Mouse (Mus musculus) limb, embryonic 15.5 days (tissue): ENCODE measurements around the gene Fgf10. TPM values are rescaled to one million over a fixed set of nuclear protein-coding genes. Genes with fewer than 3 reads are reported as not detected.

ENCODE experiments used
- ATAC-seq: fragments of 200-750 bp; cut with Nextera tagmentation; 2 replicates; pipeline ENCODE4 v1.8.0; 2017; ENCODE audit warnings: low read depth, moderate TSS enrichment; ENCODE audit not compliant: insufficient number of reproducible peaks, low FRiP score, low TSS enrichment
- H3K27ac ChIP-seq: fragments of 300-500 bp; sonication (generic); 2 replicates; pipeline ENCODE4 v1.5.1; 2015; ENCODE audit warnings: moderate library complexity, mild to moderate bottlenecking, inconsistent platforms
- H3K27me3 ChIP-seq: fragments of 300-500 bp; sonication (generic); 2 replicates; pipeline ENCODE4 v1.6.1; 2015; ENCODE audit warnings: inconsistent platforms
- H3K36me3 ChIP-seq: fragments of 300-500 bp; sonication (generic); 2 replicates; pipeline ENCODE4 v1.6.1; 2015; ENCODE audit warnings: inconsistent platforms
- H3K4me1 ChIP-seq: fragments of 300-500 bp; sonication (generic); 2 replicates; pipeline ENCODE4 v1.6.1; 2015; ENCODE audit warnings: inconsistent platforms
- H3K4me2 ChIP-seq: fragments of 300-500 bp; sonication (generic); 2 replicates; pipeline ENCODE4 v1.6.1; 2015; ENCODE audit warnings: mild to moderate bottlenecking, inconsistent platforms
- H3K4me3 ChIP-seq: fragments of 300-500 bp; sonication (generic); 2 replicates; pipeline ENCODE4 v1.5.1; 2015; ENCODE audit warnings: mild to moderate bottlenecking, inconsistent platforms
- H3K9ac ChIP-seq: fragments of 300-500 bp; sonication (generic); 2 replicates; pipeline ENCODE4 v1.6.1; 2015; ENCODE audit warnings: inconsistent platforms
- H3K9me3 ChIP-seq: fragments of 300-500 bp; sonication (generic); 2 replicates; pipeline ENCODE4 v1.6.1; 2016; ENCODE audit warnings: inconsistent platforms
- WGBS: fragments of 180-500 bp; shearing (Covaris S2); methylation state at CpG from one replicate; pipeline ENCODE4 v1.1.7; 2015; 5-methylcytosine and 5-hydroxymethylcytosine counted together
- polyA plus RNA-seq: library from polyadenylated mRNA; unstranded; fragments of >200 nt; fragmentation: Nextera tagmentation; extraction: Ambion mirVana; gene quantifications from 2 replicates; pipeline ENCODE4 v1.2.1, GENCODE M21; 2015

Fgf10 gene
- polyA plus RNA-seq, 1 experiment from 2014 or later, result 10.7 TPM

DNA sequence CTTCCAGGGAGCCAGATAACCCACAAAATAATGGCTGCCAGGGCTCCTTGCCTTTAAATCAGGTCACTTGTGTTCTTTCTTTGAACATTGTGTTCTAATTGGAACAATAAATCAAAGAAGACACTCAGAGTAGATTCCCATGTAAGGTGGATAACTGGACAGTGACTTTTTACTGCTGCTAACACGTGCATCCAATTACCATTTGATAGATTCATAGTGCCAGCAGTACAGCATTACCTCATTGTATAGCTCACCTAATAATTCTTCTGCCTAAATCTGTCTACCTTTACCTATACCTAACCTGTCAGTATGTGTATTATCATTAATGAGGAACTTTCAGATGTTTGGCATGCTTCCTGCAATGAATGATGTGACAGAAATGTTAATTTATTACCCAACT lies 52.1 kb downstream of the Fgf10 start:
- no peak overlapping the region for H3K4me3 ChIP-seq
- no peaks in the 10 kb centered on the region for H3K4me1 ChIP-seq
- ATAC-seq, result no peak
- H3K9ac ChIP-seq, result no peak overlapping the region
- H3K9me3 ChIP-seq, result no peaks in the 10 kb centered on the region
- no peaks in the 10 kb centered on the region for H3K36me3 ChIP-seq
- 12% methylated on average over 1 of the region's 1 CpGs for WGBS
- H3K4me2 ChIP-seq, result no peak overlapping the region
- no peak overlapping the region for H3K27ac ChIP-seq
- H3K27me3 ChIP-seq, result no peaks in the 10 kb centered on the region

DNA sequence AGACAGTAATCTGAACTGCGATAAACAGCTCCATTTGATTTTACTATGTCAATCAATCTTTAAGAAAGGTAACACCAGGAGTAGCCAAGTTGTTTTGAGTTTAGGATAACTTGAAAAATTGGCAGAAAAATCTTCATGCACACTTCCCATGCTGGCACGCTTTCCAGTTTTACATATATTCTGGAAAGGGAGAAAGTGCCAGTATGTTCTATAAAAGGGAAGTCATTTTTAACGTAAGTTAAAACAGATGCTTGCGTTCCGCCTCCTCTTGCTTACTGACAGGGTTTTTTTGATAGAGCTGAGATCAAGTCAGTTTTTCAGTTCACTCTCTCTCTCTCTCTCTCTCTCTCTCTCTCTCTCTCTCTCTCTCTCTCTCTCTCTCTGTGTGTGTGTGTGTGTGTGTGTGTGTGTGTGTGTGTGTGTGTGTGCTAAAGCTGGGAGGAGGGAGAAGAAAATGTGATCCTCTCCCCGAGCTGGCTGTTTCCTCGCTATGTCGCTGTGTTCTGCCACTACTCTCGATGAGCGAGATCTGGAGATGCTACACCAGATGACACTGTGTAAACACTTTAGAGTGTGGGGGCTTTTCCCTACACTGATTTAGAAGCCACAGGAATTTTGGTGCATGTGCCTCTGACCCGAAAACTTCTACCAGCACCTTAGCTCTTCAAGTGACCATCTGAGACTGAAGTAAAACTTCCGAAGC lies 62.4 kb downstream of the Fgf10 start:
- no peak overlapping the region for H3K9ac ChIP-seq
- no peaks in the 10 kb centered on the region for H3K27me3 ChIP-seq
- H3K27ac ChIP-seq, result peak overlapping the region; percentile 72
- WGBS, result 21% methylated on average over 12 of the region's 12 CpGs
- H3K4me3 ChIP-seq, result peak overlapping the region; percentile 24
- H3K4me1 ChIP-seq, result no peaks in the 10 kb centered on the region
- no peaks in the 10 kb centered on the region for H3K9me3 ChIP-seq
- 0 out of 2 replicates have a peak, but pooled peaks have one; percentile 24 for ATAC-seq
- peak overlapping the region; percentile 37 for H3K4me2 ChIP-seq
- no peaks in the 10 kb centered on the region for H3K36me3 ChIP-seq

GRCm38 (mm10) chr13:118739854-118740411 lies 70.3 kb downstream of the Fgf10 start:
- no peak overlapping the region for H3K27ac ChIP-seq
- H3K4me3 ChIP-seq, result no peak overlapping the region
- no peak for ATAC-seq
- H3K36me3 ChIP-seq, result no peaks in the 10 kb centered on the region
- H3K4me2 ChIP-seq, result no peak overlapping the region
- no peaks in the 10 kb centered on the region for H3K9me3 ChIP-seq
- WGBS, result 79% methylated on average over 2 of the region's 2 CpGs
- H3K9ac ChIP-seq, result no peak overlapping the region
- H3K4me1 ChIP-seq, result no peaks in the 10 kb centered on the region
- no peaks in the 10 kb centered on the region for H3K27me3 ChIP-seq

DNA sequence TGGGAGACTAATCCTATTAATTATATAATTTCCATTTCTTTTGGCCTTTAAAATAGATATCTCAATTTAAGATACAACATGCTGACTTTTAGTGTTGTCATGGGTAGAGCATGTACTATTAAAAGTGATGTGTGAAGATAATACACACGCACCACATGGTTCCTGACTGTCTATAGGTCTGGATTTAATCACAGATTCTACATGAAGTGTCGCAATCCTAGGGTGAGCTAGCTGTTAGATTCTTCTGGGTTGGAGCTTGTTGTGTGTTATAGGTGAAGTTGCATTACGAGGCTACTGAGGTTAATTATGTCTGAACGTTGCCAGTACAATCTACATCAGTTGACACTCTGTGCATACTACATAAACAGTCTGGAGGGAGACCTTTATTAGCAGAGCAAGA lies 73.2 kb downstream of the Fgf10 start:
- no peak overlapping the region for H3K9ac ChIP-seq
- H3K4me2 ChIP-seq, result no peak overlapping the region
- no peak overlapping the region for H3K4me3 ChIP-seq
- H3K27ac ChIP-seq, result no peak overlapping the region
- no peak for ATAC-seq
- H3K27me3 ChIP-seq, result no peaks in the 10 kb centered on the region
- H3K36me3 ChIP-seq, result no peaks in the 10 kb centered on the region
- WGBS, result 52% methylated on average over 4 of the region's 4 CpGs
- no peaks in the 10 kb centered on the region for H3K9me3 ChIP-seq
- H3K4me1 ChIP-seq, result no peaks in the 10 kb centered on the region

- no peak overlapping the region for H3K4me3 ChIP-seq
- H3K4me1 ChIP-seq, result no peaks in the 10 kb centered on the region
- no peak overlapping the region for H3K9ac ChIP-seq
- no peaks in the 10 kb centered on the region for H3K36me3 ChIP-seq
- no peak overlapping the region for H3K27ac ChIP-seq
- H3K4me2 ChIP-seq, result no peak overlapping the region
- ATAC-seq, result no peak
- WGBS, result 78% methylated on average over 7 of the region's 7 CpGs
- H3K9me3 ChIP-seq, result no peaks in the 10 kb centered on the region
- H3K27me3 ChIP-seq, result no peaks in the 10 kb centered on the region
Measured at GRCm38 (mm10) chr13:118744806-118745205, 75.2 kb downstream of the Fgf10 start.

GRCm38 (mm10) chr13:118746427-118746826 lies 76.8 kb downstream of the Fgf10 start:
- Histone ChIP-seq H3K4me3 (no peak overlapping the region), H3K9ac (no peak overlapping the region), H3K36me3 (no peaks in the 10 kb centered on the region), H3K4me2 (no peak overlapping the region), H3K4me1 (no peaks in the 10 kb centered on the region), H3K27ac (no peak overlapping the region), H3K27me3 (no peaks in the 10 kb centered on the region), H3K9me3 (no peaks in the 10 kb centered on the region)
- ATAC-seq, result no peak
- WGBS, result 29% methylated on average over 4 of the region's 4 CpGs

GRCm38 (mm10) chr13:118754024-118754423 lies 84.4 kb downstream of the Fgf10 start:
- Histone ChIP-seq H3K4me3 (no peak overlapping the region), H3K27me3 (no peaks in the 10 kb centered on the region), H3K36me3 (no peaks in the 10 kb centered on the region), H3K4me1 (no peaks in the 10 kb centered on the region), H3K9me3 (no peaks in the 10 kb centered on the region), H3K9ac (no peak overlapping the region), H3K4me2 (no peak overlapping the region), H3K27ac (no peak overlapping the region)
- 39% methylated on average over 4 of the region's 4 CpGs for WGBS
- ATAC-seq, result no peak

DNA sequence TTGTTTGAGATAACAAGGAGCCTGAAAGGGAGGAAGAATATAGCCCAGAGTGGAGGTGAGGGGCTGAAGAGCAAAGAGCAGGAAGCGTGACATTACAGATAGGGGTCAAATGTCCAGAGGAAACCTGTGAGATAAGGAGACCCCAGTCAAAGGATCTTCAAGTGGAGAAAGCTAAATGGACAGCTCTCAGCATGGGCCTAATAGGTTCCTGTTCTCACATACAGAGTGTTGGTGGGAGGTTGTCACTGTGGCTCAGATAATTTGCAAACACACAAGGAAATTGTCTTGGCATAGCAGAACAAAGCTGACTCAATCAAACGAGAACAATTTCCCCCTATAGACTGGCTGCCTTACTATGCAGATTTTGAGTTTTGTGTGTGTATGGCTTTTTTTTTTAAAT lies 89.4 kb downstream of the Fgf10 start:
- ATAC-seq, result no peak

DNA sequence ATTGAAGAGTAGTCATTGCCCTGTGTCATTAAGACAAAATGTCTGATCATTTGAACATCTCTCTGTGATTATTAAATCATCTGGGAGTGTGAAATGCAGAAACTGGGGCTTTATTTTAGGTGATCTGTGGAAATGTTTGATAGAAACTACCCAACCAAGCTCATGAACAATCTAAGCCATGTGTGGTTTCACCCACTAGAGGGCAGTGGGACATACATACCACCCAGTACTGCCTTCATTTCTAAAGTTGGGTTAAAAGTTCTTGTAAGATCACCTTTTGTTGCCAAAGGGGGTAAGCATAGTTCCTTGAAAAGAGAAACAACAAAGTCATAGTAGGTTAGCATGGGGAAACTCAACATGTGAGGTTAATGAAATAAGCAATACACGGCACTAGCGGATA lies 93.4 kb downstream of the Fgf10 start:
- no peaks in the 10 kb centered on the region for H3K27me3 ChIP-seq
- no peak overlapping the region for H3K9ac ChIP-seq
- no peak overlapping the region for H3K4me3 ChIP-seq
- WGBS, result 70% methylated on average over 2 of the region's 2 CpGs
- no peak overlapping the region for H3K4me2 ChIP-seq
- no peak overlapping the region for H3K27ac ChIP-seq
- ATAC-seq, result no peak
- H3K36me3 ChIP-seq, result no peaks in the 10 kb centered on the region
- no peaks in the 10 kb centered on the region for H3K4me1 ChIP-seq
- H3K9me3 ChIP-seq, result no peaks in the 10 kb centered on the region

More for the DNA sequence above, 89.4 kb downstream of the Fgf10 start:
- H3K27me3 ChIP-seq, result no peaks in the 10 kb centered on the region
- H3K36me3 ChIP-seq, result no peaks in the 10 kb centered on the region
- no peaks in the 10 kb centered on the region for H3K4me1 ChIP-seq
- H3K27ac ChIP-seq, result no peak overlapping the region
- no peak overlapping the region for H3K9ac ChIP-seq
- no peak overlapping the region for H3K4me2 ChIP-seq
- no peaks in the 10 kb centered on the region for H3K9me3 ChIP-seq
- 54% methylated on average over 2 of the region's 2 CpGs for WGBS
- H3K4me3 ChIP-seq, result no peak overlapping the region

- no peaks in the 10 kb centered on the region for H3K4me1 ChIP-seq
- no peak overlapping the region for H3K4me3 ChIP-seq
- H3K9me3 ChIP-seq, result no peaks in the 10 kb centered on the region
- H3K9ac ChIP-seq, result no peak overlapping the region
- no peaks in the 10 kb centered on the region for H3K27me3 ChIP-seq
- H3K36me3 ChIP-seq, result no peaks in the 10 kb centered on the region
- no peak overlapping the region for H3K27ac ChIP-seq
- H3K4me2 ChIP-seq, result no peak overlapping the region
- ATAC-seq, result no peak
Measured at GRCm38 (mm10) chr13:118772188-118772587, 102.6 kb downstream of the Fgf10 start.

DNA sequence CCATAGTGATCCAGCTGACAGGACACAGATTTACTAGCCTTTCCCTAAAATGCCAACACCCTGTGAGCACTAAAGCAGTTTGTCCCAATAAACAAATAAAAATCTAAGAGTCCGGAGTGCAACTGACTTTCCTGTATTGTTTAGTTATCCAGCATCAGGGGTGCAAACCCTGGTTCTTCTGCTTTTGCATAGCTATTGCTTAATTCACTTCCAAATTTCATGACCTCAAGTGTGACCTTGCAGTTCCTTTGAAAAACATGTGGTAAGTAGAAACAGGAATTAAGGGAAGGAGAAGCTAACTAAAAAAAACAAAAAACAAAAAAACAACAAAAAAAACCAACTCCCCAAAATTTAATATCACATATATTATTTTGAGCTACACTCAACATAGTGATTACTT lies 105.6 kb downstream of the Fgf10 start:
- no peaks in the 10 kb centered on the region for H3K27me3 ChIP-seq
- no peak for ATAC-seq
- H3K4me3 ChIP-seq, result no peak overlapping the region
- 52% methylated on average over 1 of the region's 1 CpGs for WGBS
- no peaks in the 10 kb centered on the region for H3K36me3 ChIP-seq
- no peaks in the 10 kb centered on the region for H3K9me3 ChIP-seq
- no peak overlapping the region for H3K9ac ChIP-seq
- no peaks in the 10 kb centered on the region for H3K4me1 ChIP-seq
- H3K27ac ChIP-seq, result no peak overlapping the region
- no peak overlapping the region for H3K4me2 ChIP-seq

- ATAC-seq, result no peak
- WGBS, result 66% methylated on average over 2 of the region's 2 CpGs
Measured at GRCm38 (mm10) chr13:118779161-118779560, 109.6 kb downstream of the Fgf10 start.

More at GRCm38 (mm10) chr13:118779161-118779560, 109.6 kb downstream of the Fgf10 start:
- no peak overlapping the region for H3K9ac ChIP-seq
- H3K4me2 ChIP-seq, result no peak overlapping the region
- H3K27me3 ChIP-seq, result no peaks in the 10 kb centered on the region
- H3K9me3 ChIP-seq, result no peaks in the 10 kb centered on the region
- no peaks in the 10 kb centered on the region for H3K4me1 ChIP-seq
- no peaks in the 10 kb centered on the region for H3K36me3 ChIP-seq
- H3K4me3 ChIP-seq, result no peak overlapping the region
- no peak overlapping the region for H3K27ac ChIP-seq
